Comparison of ENCODE assay signal across 9 mouse cellular contexts in genomic region chr19:46482896-46483516, GRCm38 (mm10). TPM values are rescaled to one million over a fixed set of nuclear protein-coding genes. Genes with fewer than 3 reads are reported as not detected.
DNase-seq lines count a peak whose midpoint lies in the region; ATAC-seq and TF ChIP-seq lines count a peak whose summit lies in the region.
"Had no signal": no experiment of that assay in that cellular context is flagged by ENCODE, and none has a peak within 500 bp of the region (broad histone marks: within the 10 kb centered on the region; RNA-seq: fewer than 3 reads in every experiment).

No protein-coding gene starts in this region.

- TF ChIP-seq CTCF in liver, adult 2 months (IDR thresholded peaks at IDR 0.05; ENCODE audit: low read depth, low read length), result peak; percentile 28; the same call in 1 of the 2 replicates
- peak; percentile 70 for TF ChIP-seq CTCF in midbrain, postnatal 0 days (IDR thresholded peaks at IDR 0.05)

- DNase-seq in adrenal gland, postnatal 14 days, result peak; percentile 52
- no peak for DNase-seq in adrenal gland, adult 18-20 months (ENCODE audit: low spot score in 2 of 2)
- peak; percentile 22 for DNase-seq in liver, adult 2 months (ENCODE audit: extremely low read depth, low read depth, low spot score)
- no peak for DNase-seq in liver
- DNase-seq in midbrain, postnatal 0 days (ENCODE audit: low spot score), result peak; percentile 52
- DNase-seq in ovary, postnatal 14 days (ENCODE audit: low spot score), result no peak
- no peak for DNase-seq in adrenal gland, postnatal 4 days (ENCODE audit: low spot score in 2 of 2)
- DNase-seq: thymus, postnatal 14 days had no signal

- H3K4me2 ChIP-seq in midbrain, postnatal 0 days (ENCODE audit: low read depth, low read length, poor library complexity, severe bottlenecking), result no peak overlapping the region

- peaks cover 20% of the 10 kb centered on the region for H3K4me1 ChIP-seq in liver, adult 2 months (ENCODE audit: control insufficient read depth, insufficient read depth, low read length)
- H3K4me1 ChIP-seq in midbrain, postnatal 0 days (ENCODE audit: insufficient read depth, low read length), result peaks cover 7% of the 10 kb centered on the region; the same call in 1 of the 2 replicates

- no peaks in the 10 kb centered on the region for H3K9me3 ChIP-seq in midbrain, postnatal 0 days (ENCODE audit: low read length)

- no peak for TF ChIP-seq POLR2A in liver, adult 2 months (IDR thresholded peaks at IDR 0.05; ENCODE audit: extremely low read depth, insufficient read depth, low read length)

- no peak overlapping the region for H3K9ac ChIP-seq in liver, adult 2 months (ENCODE audit: low read depth, low read length)
- no peak overlapping the region for H3K9ac ChIP-seq in midbrain, postnatal 0 days (replicated peaks; ENCODE audit: low read length, poor library complexity, severe bottlenecking)

- no peak overlapping the region for H3K4me3 ChIP-seq in liver, adult 2 months (ENCODE audit: insufficient read depth, low read depth, low read length)
- no peak overlapping the region for H3K4me3 ChIP-seq in midbrain, postnatal 0 days (ENCODE audit: low read depth, low read length)

- H3K27me3 ChIP-seq in liver, adult 2 months (ENCODE audit: control insufficient read depth, insufficient read depth, low read length), result no peaks in the 10 kb centered on the region
- H3K27me3 ChIP-seq in midbrain, postnatal 0 days (ENCODE audit: insufficient read depth, low read length), result no peaks in the 10 kb centered on the region

- H3K27ac ChIP-seq in liver, adult 2 months (replicated peaks; ENCODE audit: insufficient read depth, low read depth, low read length), result peak overlapping the region; percentile 20; the same call in 1 of the 2 replicates
- H3K27ac ChIP-seq in midbrain, postnatal 0 days (ENCODE audit: low read depth, low read length), result peak overlapping the region; percentile 20; the same call in 1 of the 2 replicates

- peak; percentile 26 to 43 for ATAC-seq in hematopoietic stem cell, adult 5-6 weeks (replicated peaks in 1 of 2; ENCODE audit: insufficient read depth in 1 of 2, low FRiP score in 2 of 2, low TSS enrichment in 1 of 2, low read depth in 1 of 2, poor library complexity in 2 of 2, severe bottlenecking in 2 of 2)
- ATAC-seq in midbrain, postnatal 0 days (ENCODE audit: low FRiP score), result no peak

- no peaks in the 10 kb centered on the region for H3K79me2 ChIP-seq in liver, adult 2 months (ENCODE audit: control insufficient read depth, insufficient read depth, low read length)

- WGBS in liver, adult 2 months, result 47% methylated on average over 17 of the region's 17 CpGs
- 28% methylated on average over 17 of the region's 17 CpGs for WGBS in midbrain, postnatal 0 days

- no peaks in the 10 kb centered on the region for H3K36me3 ChIP-seq in liver, adult 2 months (ENCODE audit: control insufficient read depth, insufficient read depth, low read length)
- H3K36me3 ChIP-seq in midbrain, postnatal 0 days (ENCODE audit: insufficient read depth, low read length), result peaks cover 7% of the 10 kb centered on the region

RNA-seq across cellular contexts. Expression of gene Trim8, which starts 18.5 kb away (rescaled TPM):
- total RNA-seq in adrenal gland, postnatal 14 days (2021), result 39.3 and 44.9 TPM in 2 replicates
- 10 to 100 TPM; 46.5 to 56.8 TPM for total RNA-seq in adrenal gland, adult 18-20 months (2021)
- total RNA-seq in liver, adult 2 months (2014; rRNA removed), result 7.3 and 9.9 TPM in 2 replicates
- 17.7 and 20.0 TPM in 2 replicates for polyA plus RNA-seq in liver, adult 2 months (2012; rRNA removed)
- total RNA-seq in hematopoietic stem cell, adult 5-6 weeks (2017), result 18.0 and 21.6 TPM in 2 replicates
- 96.6 and 103 TPM in 2 replicates for total RNA-seq in midbrain, postnatal 0 days (2014; rRNA removed)
- 27.8 and 30.4 TPM in 2 replicates for polyA plus RNA-seq in midbrain, postnatal 0 days (2015; fragmentation: Nextera tagmentation; extraction: Ambion mirVana)
- 10 to 100 TPM; 60.5 to 70.3 TPM for total RNA-seq in adrenal gland, postnatal 4 days (2021)

Comparison
In these comparisons a context has a peak if more than half of its experiments do, and no peak if none do; other contexts are left out.
1. DNase-seq: peak in adrenal gland, postnatal 14 days (single experiment), liver, adult 2 months (single experiment) and midbrain, postnatal 0 days (single experiment); none in adrenal gland, adult 18-20 months (0 of 2), liver (single experiment), ovary, postnatal 14 days (single experiment) and adrenal gland, postnatal 4 days (0 of 2).